Mouse (Mus musculus): ENCODE measurements around the gene Rxra. TPM values are rescaled to one million over a fixed set of nuclear protein-coding genes. Genes with fewer than 3 reads are reported as not detected.

Gene Rxra
- polyA plus RNA-seq, 1 experiment from 2014 or later = 5.2 TPM

- peaks cover 7% of the 10 kb centered on the region for H3K36me3 ChIP-seq (ENCODE audit: control insufficient read depth, insufficient read depth, low read length)
- no peaks in the 10 kb centered on the region for H3K27me3 ChIP-seq (replicated peaks; ENCODE audit: control insufficient read depth, insufficient read depth, low read length)
- no peak overlapping the region for H3K4me3 ChIP-seq (ENCODE audit: low read depth, low read length)
- no peak for ATAC-seq (replicated peaks; ENCODE audit: low FRiP score)
- H3K27ac ChIP-seq (ENCODE audit: low read depth, low read length) = no peak overlapping the region
- 83% methylated on average over 7 of the region's 7 CpGs for WGBS
- H3K9ac ChIP-seq (ENCODE audit: low read depth, low read length) = no peak overlapping the region
- H3K4me1 ChIP-seq (replicated peaks; ENCODE audit: control insufficient read depth, insufficient read depth, low read length) = peaks cover 36% of the 10 kb centered on the region
- no peaks in the 10 kb centered on the region for H3K9me3 ChIP-seq (ENCODE audit: control insufficient read depth, low read length)
- DNase-seq (ENCODE audit: low spot score) = no peak
- H3K4me2 ChIP-seq = no peak overlapping the region
Observed at GRCm38 (mm10) chr2:27743863-27744611, 67.8 kb downstream of the Rxra start.

- no peak for DNase-seq (ENCODE audit: low spot score)
Observed at GRCm38 (mm10) chr2:27744612-27745351, 68.5 kb downstream of the Rxra start.

DNA sequence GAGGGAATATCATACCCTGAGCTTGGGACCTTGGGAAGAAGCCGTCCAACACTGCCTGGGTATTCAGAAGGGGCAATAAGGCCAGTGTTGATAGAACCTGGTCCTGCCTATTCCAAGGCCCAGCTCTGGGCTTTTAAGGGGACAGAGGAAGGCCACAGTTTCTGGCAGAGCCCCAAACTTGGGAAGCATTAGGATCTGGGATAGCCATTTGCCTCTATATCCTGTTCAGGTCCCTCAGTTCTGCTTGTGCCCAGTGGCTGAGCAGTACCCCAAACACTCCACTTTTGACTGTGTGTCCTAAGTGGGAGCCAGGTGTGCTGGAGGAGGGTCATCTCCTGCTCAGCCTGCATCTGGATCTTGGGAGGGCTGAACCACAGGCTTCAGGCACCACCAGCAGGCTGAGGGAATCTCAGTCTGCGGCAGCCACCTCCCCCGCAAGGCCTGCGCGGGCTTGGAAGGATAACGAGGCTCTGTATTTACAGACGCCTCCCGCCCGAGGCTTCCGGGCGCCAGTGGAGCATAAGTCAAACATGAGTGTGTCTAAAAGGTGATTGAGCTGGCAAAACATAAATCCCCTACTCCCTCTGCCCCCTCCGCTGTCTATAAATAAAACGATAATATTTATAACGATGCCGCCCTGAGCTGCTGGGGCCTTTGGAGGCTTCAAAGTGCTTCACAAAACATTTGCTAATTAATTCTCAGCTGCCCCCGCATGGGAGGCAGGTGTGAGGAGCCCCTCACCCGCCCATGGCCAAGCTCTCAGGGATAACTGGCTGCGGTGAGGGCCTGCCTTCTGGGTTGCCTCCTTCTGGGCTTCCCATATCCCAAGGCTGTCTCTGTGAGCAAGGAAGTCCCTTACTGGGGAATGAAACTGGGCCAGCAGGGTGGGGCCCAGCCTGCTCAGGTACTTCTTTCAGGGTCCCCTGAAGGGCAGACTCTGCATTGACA lies 69.7 kb downstream of the Rxra start:
- ATAC-seq (replicated peaks; ENCODE audit: low FRiP score) = no peak
- H3K4me1 ChIP-seq (replicated peaks; ENCODE audit: control insufficient read depth, insufficient read depth, low read length) = peaks cover 24% of the 10 kb centered on the region
- H3K27me3 ChIP-seq (replicated peaks; ENCODE audit: control insufficient read depth, insufficient read depth, low read length) = no peaks in the 10 kb centered on the region
- DNase-seq (ENCODE audit: low spot score) = peak; percentile 51
- peaks cover 8% of the 10 kb centered on the region for H3K36me3 ChIP-seq (ENCODE audit: control insufficient read depth, insufficient read depth, low read length)
- H3K9ac ChIP-seq (ENCODE audit: low read depth, low read length) = no peak overlapping the region
- H3K4me3 ChIP-seq (ENCODE audit: low read depth, low read length) = no peak overlapping the region
- no peaks in the 10 kb centered on the region for H3K9me3 ChIP-seq (ENCODE audit: control insufficient read depth, low read length)
- WGBS = 39% methylated on average over 18 of the region's 18 CpGs
- no peak overlapping the region for H3K4me2 ChIP-seq
- H3K27ac ChIP-seq (ENCODE audit: low read depth, low read length) = no peak overlapping the region; the same call in 1 of the 2 replicates

More at GRCm38 (mm10) chr2:27744612-27745351, 68.5 kb downstream of the Rxra start:
- H3K36me3 ChIP-seq (ENCODE audit: control insufficient read depth, insufficient read depth, low read length) = peaks cover 8% of the 10 kb centered on the region
- no peak overlapping the region for H3K4me3 ChIP-seq (ENCODE audit: low read depth, low read length)
- peaks cover 29% of the 10 kb centered on the region for H3K4me1 ChIP-seq (replicated peaks; ENCODE audit: control insufficient read depth, insufficient read depth, low read length)
- no peaks in the 10 kb centered on the region for H3K27me3 ChIP-seq (replicated peaks; ENCODE audit: control insufficient read depth, insufficient read depth, low read length)
- no peak overlapping the region for H3K9ac ChIP-seq (ENCODE audit: low read depth, low read length)
- peak overlapping the region; percentile 23; the same call in 1 of the 2 replicates for H3K27ac ChIP-seq (ENCODE audit: low read depth, low read length)
- 43% methylated on average over 13 of the region's 13 CpGs for WGBS
- no peaks in the 10 kb centered on the region for H3K9me3 ChIP-seq (ENCODE audit: control insufficient read depth, low read length)
- ATAC-seq (replicated peaks; ENCODE audit: low FRiP score) = no peak
- no peak overlapping the region for H3K4me2 ChIP-seq

GRCm38 (mm10) chr2:27746854-27747253 lies 70.6 kb downstream of the Rxra start:
- Histone ChIP-seq H3K27me3 (replicated peaks; ENCODE audit: control insufficient read depth, insufficient read depth, low read length) (no peaks in the 10 kb centered on the region), H3K9me3 (ENCODE audit: control insufficient read depth, low read length) (no peaks in the 10 kb centered on the region), H3K4me1 (replicated peaks; ENCODE audit: control insufficient read depth, insufficient read depth, low read length) (peaks cover 29% of the 10 kb centered on the region), H3K36me3 (ENCODE audit: control insufficient read depth, insufficient read depth, low read length) (peaks cover 6% of the 10 kb centered on the region), H3K27ac (ENCODE audit: low read depth, low read length) (no peak overlapping the region), H3K4me3 (ENCODE audit: low read depth, low read length) (no peak overlapping the region), H3K4me2 (no peak overlapping the region), H3K9ac (ENCODE audit: low read depth, low read length) (no peak overlapping the region)
- no peak for DNase-seq (ENCODE audit: low spot score)
- WGBS = 59% methylated on average over 2 of the region's 2 CpGs
- ATAC-seq (replicated peaks; ENCODE audit: low FRiP score) = no peak

DNA sequence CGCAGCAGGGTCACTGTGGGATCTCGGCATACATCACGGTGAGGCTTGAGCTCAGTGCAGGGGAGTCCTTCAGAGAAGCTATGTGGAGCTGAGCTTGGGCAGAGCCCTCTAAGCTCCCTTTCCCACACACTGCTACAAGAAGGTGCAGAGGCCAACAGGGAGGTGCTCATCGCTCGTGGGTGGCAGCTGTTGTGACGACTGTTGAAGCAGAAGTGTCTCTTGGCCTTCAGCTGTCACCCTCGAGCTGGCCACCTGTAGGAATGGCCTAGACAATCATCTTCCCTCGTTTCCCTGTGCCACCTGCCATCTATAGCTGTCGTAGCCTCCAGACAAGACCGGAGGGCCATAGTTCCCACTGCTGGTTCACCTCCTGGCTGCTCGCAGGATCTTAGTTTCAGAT lies 72.7 kb downstream of the Rxra start:
- 88% methylated on average over 11 of the region's 11 CpGs for WGBS
- Histone ChIP-seq H3K4me1 (replicated peaks; ENCODE audit: control insufficient read depth, insufficient read depth, low read length) (peaks cover 29% of the 10 kb centered on the region), H3K27me3 (replicated peaks; ENCODE audit: control insufficient read depth, insufficient read depth, low read length) (no peaks in the 10 kb centered on the region), H3K4me2 (no peak overlapping the region), H3K9me3 (ENCODE audit: control insufficient read depth, low read length) (no peaks in the 10 kb centered on the region), H3K36me3 (ENCODE audit: control insufficient read depth, insufficient read depth, low read length) (peaks cover 10% of the 10 kb centered on the region), H3K27ac (ENCODE audit: low read depth, low read length) (no peak overlapping the region), H3K9ac (ENCODE audit: low read depth, low read length) (no peak overlapping the region), H3K4me3 (ENCODE audit: low read depth, low read length) (no peak overlapping the region)
- ATAC-seq (replicated peaks; ENCODE audit: low FRiP score) (no peak), DNase-seq (ENCODE audit: low spot score) (no peak)

- Histone ChIP-seq H3K36me3 (ENCODE audit: control insufficient read depth, insufficient read depth, low read length) (peaks cover 12% of the 10 kb centered on the region), H3K27me3 (replicated peaks; ENCODE audit: control insufficient read depth, insufficient read depth, low read length) (no peaks in the 10 kb centered on the region), H3K27ac (ENCODE audit: low read depth, low read length) (no peak overlapping the region), H3K4me2 (no peak overlapping the region), H3K4me1 (replicated peaks; ENCODE audit: control insufficient read depth, insufficient read depth, low read length) (peaks cover 20% of the 10 kb centered on the region), H3K9me3 (ENCODE audit: control insufficient read depth, low read length) (no peaks in the 10 kb centered on the region), H3K9ac (ENCODE audit: low read depth, low read length) (peak overlapping the region; percentile 3; the same call in 1 of the 2 replicates), H3K4me3 (ENCODE audit: low read depth, low read length) (no peak overlapping the region)
- 73% methylated on average over 12 of the region's 12 CpGs for WGBS
- ATAC-seq (replicated peaks; ENCODE audit: low FRiP score) (no peak), DNase-seq (ENCODE audit: low spot score) (no peak)
Observed at GRCm38 (mm10) chr2:27750399-27751134, 74.3 kb downstream of the Rxra start.

GRCm38 (mm10) chr2:27751135-27751519 lies 74.9 kb downstream of the Rxra start:
- peaks cover 16% of the 10 kb centered on the region for H3K4me1 ChIP-seq (replicated peaks; ENCODE audit: control insufficient read depth, insufficient read depth, low read length)
- peaks cover 12% of the 10 kb centered on the region for H3K36me3 ChIP-seq (ENCODE audit: control insufficient read depth, insufficient read depth, low read length)
- 59% methylated on average over 7 of the region's 7 CpGs for WGBS
- no peaks in the 10 kb centered on the region for H3K9me3 ChIP-seq (ENCODE audit: control insufficient read depth, low read length)
- H3K27me3 ChIP-seq (replicated peaks; ENCODE audit: control insufficient read depth, insufficient read depth, low read length) = no peaks in the 10 kb centered on the region
- H3K4me2 ChIP-seq = no peak overlapping the region
- DNase-seq (ENCODE audit: low spot score) = no peak
- ATAC-seq (replicated peaks; ENCODE audit: low FRiP score) = no peak
- no peak overlapping the region for H3K27ac ChIP-seq (ENCODE audit: low read depth, low read length)
- H3K4me3 ChIP-seq (ENCODE audit: low read depth, low read length) = no peak overlapping the region
- peak overlapping the region; percentile 3; the same call in 1 of the 2 replicates for H3K9ac ChIP-seq (ENCODE audit: low read depth, low read length)

DNA sequence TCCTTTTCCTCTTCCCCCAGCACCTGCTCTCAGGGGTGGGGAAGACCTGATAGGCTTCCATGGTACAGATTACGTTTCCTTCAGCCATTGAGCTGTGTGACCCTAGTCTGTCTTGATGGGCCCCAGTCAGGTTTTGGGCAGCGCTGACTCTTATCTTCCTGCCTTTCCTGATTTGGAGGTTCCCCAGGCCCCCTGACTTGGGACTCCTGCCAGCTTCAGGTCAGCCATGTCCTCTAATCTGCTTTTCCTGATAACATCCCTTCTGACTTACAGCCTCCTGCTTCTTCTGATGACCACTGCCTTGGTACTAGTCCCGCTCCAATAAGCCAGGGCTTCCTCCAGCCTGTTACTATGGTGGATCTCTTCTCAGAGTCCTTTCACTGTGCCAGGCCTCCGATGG lies 75.6 kb downstream of the Rxra start:
- Histone ChIP-seq H3K4me3 (ENCODE audit: low read depth, low read length) (no peak overlapping the region), H3K9ac (ENCODE audit: low read depth, low read length) (no peak overlapping the region), H3K36me3 (ENCODE audit: control insufficient read depth, insufficient read depth, low read length) (peaks cover 12% of the 10 kb centered on the region), H3K4me2 (no peak overlapping the region), H3K4me1 (replicated peaks; ENCODE audit: control insufficient read depth, insufficient read depth, low read length) (peaks cover 12% of the 10 kb centered on the region; the same call in 1 of the 2 replicates), H3K9me3 (ENCODE audit: control insufficient read depth, low read length) (no peaks in the 10 kb centered on the region), H3K27ac (ENCODE audit: low read depth, low read length) (no peak overlapping the region), H3K27me3 (replicated peaks; ENCODE audit: control insufficient read depth, insufficient read depth, low read length) (no peaks in the 10 kb centered on the region)
- DNase-seq (ENCODE audit: low spot score) (no peak), ATAC-seq (replicated peaks; ENCODE audit: low FRiP score) (no peak)
- 73% methylated on average over 4 of the region's 4 CpGs for WGBS

All from liver, embryonic 11.5 days (tissue).